Mouse (Mus musculus) layer of hippocampus, postnatal 36 days (tissue): ENCODE data around the gene Tarbp2. TPM values are rescaled to one million over a fixed set of nuclear protein-coding genes. Genes with fewer than 3 reads are reported as not detected.

Experiments used
- total RNA-seq, 2 experiments: library from RNA; stranded (reverse); gene quantifications; 2 replicates each; pipeline ENCODE4 v1.2.3; 2021

The Tarbp2 gene
- total RNA-seq, 2 experiments from 2014 or later, result 32.2 to 36.9 TPM

Other genes with a start within 250 kb of the Tarbp2 start
- not detected for gene Gm9918, start 247.6 kb upstream of the Tarbp2 start, total RNA-seq
- 10 to 100 TPM; 33.9 to 37.3 TPM for gene Mfsd5, start 238.7 kb upstream of the Tarbp2 start, total RNA-seq
- 1 to 10 TPM; 1.4 to 1.8 TPM for gene Espl1, start 221.9 kb upstream of the Tarbp2 start, total RNA-seq
- 100 to 1,000 TPM; 400 to 436 TPM for gene Pfdn5, start 192.1 kb upstream of the Tarbp2 start, total RNA-seq
- 10 to 100 TPM; 65.9 to 69.8 TPM for gene Myg1, start 186.5 kb upstream of the Tarbp2 start, total RNA-seq
- gene Aaas, start 167.4 kb upstream of the Tarbp2 start, total RNA-seq, result 10 to 100 TPM; 21.4 to 24.2 TPM
- under 1 TPM; 0.38 to 0.57 TPM for gene Sp7, start 151.0 kb upstream of the Tarbp2 start, total RNA-seq
- gene Sp1, start 112.0 kb upstream of the Tarbp2 start, total RNA-seq, result 10 to 100 TPM; 22.4 to 23.1 TPM
- gene Amhr2, start 72.8 kb upstream of the Tarbp2 start, total RNA-seq, result under 1 TPM; 0.42 to 0.51 TPM
- 10 to 100 TPM; 40.6 to 41.0 TPM for gene Prr13, start 59.2 kb upstream of the Tarbp2 start, total RNA-seq
- 100 to 1,000 TPM; 448 to 513 TPM for gene Pcbp2, start 47.7 kb upstream of the Tarbp2 start, total RNA-seq
- gene Gm10337, start 14.5 kb upstream of the Tarbp2 start, total RNA-seq, result not detected
- gene Map3k12, start 1.1 kb upstream of the Tarbp2 start, total RNA-seq, result 100 to 1,000 TPM in 1 of 2 experiments, 10 to 100 TPM in 1; 96.4 to 103 TPM
- gene Npff, start 6.8 kb downstream of the Tarbp2 start, total RNA-seq, result 1 to 10 TPM; 3.7 to 4.3 TPM
- 1 to 10 TPM in 1 of 2 experiments, not detected in 1; 3.1 TPM for gene Gm28047, start 106.9 kb downstream of the Tarbp2 start, total RNA-seq
- 10 to 100 TPM; 40.4 to 45.0 TPM for gene Atf7, start 107.3 kb downstream of the Tarbp2 start, total RNA-seq
- gene Atp5g2, start 154.2 kb downstream of the Tarbp2 start, total RNA-seq, result 10 to 100 TPM; 10.6 to 17.2 TPM
- 10 to 100 TPM; 86.7 to 89.8 TPM for gene Calcoco1, start 204.0 kb downstream of the Tarbp2 start, total RNA-seq